Mouse (Mus musculus) midbrain, embryonic 15.5 days (tissue): ENCODE results near the gene Adcy10. TPM values are rescaled to one million over a fixed set of nuclear protein-coding genes. Genes with fewer than 3 reads are reported as not detected.

Source experiments
- ATAC-seq: fragments of 200-750 bp; cut with Nextera tagmentation; replicated peaks from 2 replicates; pipeline ENCODE4 v1.8.0; 2017; ENCODE audit warnings: moderate TSS enrichment
- H3K27ac ChIP-seq: fragments of 300-500 bp; sonication (generic); 2 replicates; pipeline ENCODE4 v1.5.1; 2015; ENCODE audit warnings: mild to moderate bottlenecking, inconsistent platforms
- H3K27me3 ChIP-seq: fragments of 300-500 bp; sonication (generic); replicated peaks from 2 replicates; pipeline ENCODE4 v1.6.1; 2015; ENCODE audit warnings: inconsistent platforms
- H3K36me3 ChIP-seq: fragments of 300-500 bp; sonication (generic); replicated peaks from 2 replicates; pipeline ENCODE4 v1.6.1; 2015; ENCODE audit warnings: inconsistent platforms
- H3K4me1 ChIP-seq: fragments of 300-500 bp; sonication (generic); 2 replicates; pipeline ENCODE4 v1.6.1; 2015; ENCODE audit warnings: inconsistent platforms
- H3K4me2 ChIP-seq: fragments of 300-500 bp; sonication (generic); 2 replicates; pipeline ENCODE4 v1.6.1; 2015; ENCODE audit warnings: inconsistent platforms, mild to moderate bottlenecking, moderate library complexity
- H3K4me3 ChIP-seq: fragments of 300-500 bp; sonication (generic); 2 replicates; pipeline ENCODE4 v1.5.1; 2015; ENCODE audit warnings: mild to moderate bottlenecking, inconsistent platforms
- H3K9ac ChIP-seq: fragments of 300-500 bp; sonication (generic); 2 replicates; pipeline ENCODE4 v1.6.1; 2015; ENCODE audit warnings: mild to moderate bottlenecking, inconsistent platforms
- H3K9me3 ChIP-seq: fragments of 300-500 bp; sonication (generic); 2 replicates; pipeline ENCODE4 v1.6.1; 2016; ENCODE audit warnings: inconsistent platforms
- WGBS: fragments of 180-500 bp; shearing (Covaris S2); methylation state at CpG from one replicate; pipeline ENCODE4 v1.1.7; 2015; ENCODE audit warnings: mixed read lengths; 5-methylcytosine and 5-hydroxymethylcytosine counted together
- polyA plus RNA-seq: library from polyadenylated mRNA; unstranded; fragments of >200 nt; fragmentation: Nextera tagmentation; extraction: Ambion mirVana; gene quantifications from 2 replicates; pipeline ENCODE4 v1.2.1, GENCODE M21; 2015

Gene Adcy10
- 0.09 and 0.28 TPM in 2 replicates for polyA plus RNA-seq

DNA sequence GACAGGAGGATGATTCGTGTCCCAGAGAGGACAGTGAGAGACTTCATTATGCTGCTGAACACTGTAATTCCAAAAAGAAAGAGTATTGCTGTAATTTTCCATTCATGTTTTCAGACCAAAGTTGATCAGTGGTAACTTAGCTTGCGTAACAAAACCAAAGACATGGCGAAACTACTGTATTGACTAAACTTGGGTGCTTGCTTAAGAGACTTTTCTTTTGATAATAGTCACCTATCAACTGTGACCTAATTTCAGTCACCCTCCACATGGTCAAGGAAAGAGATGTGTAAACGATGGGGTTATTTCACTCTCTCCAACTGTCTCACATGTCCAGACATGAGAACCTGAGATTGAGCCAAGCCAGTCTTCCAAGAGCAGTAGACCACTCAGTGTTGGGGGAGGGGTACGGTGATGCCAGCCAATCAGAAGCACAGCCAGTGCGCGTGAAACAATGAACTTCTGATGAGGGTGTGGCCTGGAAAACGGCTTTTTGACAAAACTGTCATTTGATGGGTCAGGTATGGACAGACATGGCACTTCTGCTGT lies at the start of gene Adcy10:
TSS of gene Adcy10 (plus strand) at position 496 of the 546 bp plus-strand sequence.
- Histone ChIP-seq H3K36me3 (peaks cover 2% of the 10 kb centered on the region; the same call in 1 of the 2 replicates), H3K4me2 (no peak within 1 kb of the TSS), H3K9me3 (no peaks in the 10 kb centered on the region), H3K9ac (no peak within 1 kb of the TSS), H3K4me1 (no peaks in the 10 kb centered on the region), H3K27ac (no peak within 1 kb of the TSS), H3K27me3 (no peaks in the 10 kb centered on the region), H3K4me3 (no peak within 1 kb of the TSS)
- ATAC-seq, result no peak
- WGBS, result 95% methylated on average over 8 of the region's 8 CpGs

DNA sequence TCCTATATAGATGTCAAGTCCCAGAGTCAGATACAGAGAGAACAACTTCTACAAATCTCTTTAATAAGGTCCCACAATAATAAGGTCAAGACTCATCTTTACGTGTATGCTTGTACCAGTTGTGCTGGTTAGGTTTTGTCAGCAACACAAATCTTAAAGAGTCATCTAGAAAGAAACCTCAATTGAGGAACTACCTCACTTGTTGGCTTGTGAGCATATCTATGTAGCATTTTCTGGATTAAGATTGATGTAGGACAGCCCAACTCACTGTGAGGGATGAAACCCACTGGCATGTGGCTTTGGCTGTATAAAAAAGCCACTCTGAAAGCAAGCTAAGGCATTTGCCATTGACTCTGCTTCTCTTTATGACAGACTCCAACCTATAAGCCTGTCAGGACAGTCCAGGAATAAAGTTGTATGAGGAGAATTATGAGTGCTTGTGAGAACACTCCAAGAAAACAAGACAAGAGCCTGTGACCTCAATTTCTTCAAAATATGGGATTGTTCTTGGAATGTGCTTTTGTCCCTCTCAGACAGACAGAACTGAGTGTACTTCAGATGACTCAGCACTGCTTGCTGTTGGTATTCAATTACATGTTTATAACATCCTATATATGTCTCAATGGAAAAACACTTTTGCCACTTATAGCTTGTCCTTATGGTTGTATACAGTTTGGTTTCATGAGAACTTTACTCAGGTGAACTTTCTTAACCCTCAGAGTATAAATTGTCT lies 46.5 kb upstream of the Adcy10 start:
- Histone ChIP-seq H3K27ac (no peak overlapping the region), H3K4me3 (no peak overlapping the region), H3K9me3 (peaks cover 3% of the 10 kb centered on the region; the same call in 1 of the 2 replicates), H3K9ac (no peak overlapping the region), H3K36me3 (no peaks in the 10 kb centered on the region), H3K27me3 (no peaks in the 10 kb centered on the region), H3K4me1 (no peaks in the 10 kb centered on the region), H3K4me2 (no peak overlapping the region)
- WGBS, result 90% methylated on average over 1 of the region's 1 CpGs
- ATAC-seq, result no peak

DNA sequence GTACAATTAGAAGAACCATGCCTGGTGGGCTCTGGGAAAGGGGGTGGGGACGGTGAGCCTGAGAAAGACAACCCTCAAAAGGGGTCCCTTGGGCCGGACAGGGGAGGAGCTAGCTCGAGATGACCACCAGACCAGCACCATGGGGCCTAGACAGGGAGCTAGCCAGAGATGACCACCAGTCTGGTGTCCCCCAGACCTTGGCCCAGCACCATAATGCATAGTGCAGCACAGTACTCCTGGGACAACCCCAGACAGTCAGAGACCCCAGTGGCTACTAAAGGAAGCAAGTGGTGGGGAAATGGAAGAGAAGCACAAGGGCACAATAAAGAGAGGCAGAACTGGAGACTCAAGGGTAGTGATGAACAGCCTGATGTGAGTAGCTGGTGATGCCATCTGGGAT lies 44.2 kb upstream of the Adcy10 start:
- H3K4me3 ChIP-seq, result no peak overlapping the region
- 77% methylated on average over 3 of the region's 3 CpGs for WGBS
- no peak; the same call in 1 of the 2 replicates for ATAC-seq
- no peaks in the 10 kb centered on the region for H3K36me3 ChIP-seq
- H3K4me1 ChIP-seq, result no peaks in the 10 kb centered on the region
- H3K4me2 ChIP-seq, result no peak overlapping the region
- H3K27ac ChIP-seq, result no peak overlapping the region
- H3K27me3 ChIP-seq, result no peaks in the 10 kb centered on the region
- H3K9ac ChIP-seq, result no peak overlapping the region
- H3K9me3 ChIP-seq, result peaks cover 3% of the 10 kb centered on the region; the same call in 1 of the 2 replicates

DNA sequence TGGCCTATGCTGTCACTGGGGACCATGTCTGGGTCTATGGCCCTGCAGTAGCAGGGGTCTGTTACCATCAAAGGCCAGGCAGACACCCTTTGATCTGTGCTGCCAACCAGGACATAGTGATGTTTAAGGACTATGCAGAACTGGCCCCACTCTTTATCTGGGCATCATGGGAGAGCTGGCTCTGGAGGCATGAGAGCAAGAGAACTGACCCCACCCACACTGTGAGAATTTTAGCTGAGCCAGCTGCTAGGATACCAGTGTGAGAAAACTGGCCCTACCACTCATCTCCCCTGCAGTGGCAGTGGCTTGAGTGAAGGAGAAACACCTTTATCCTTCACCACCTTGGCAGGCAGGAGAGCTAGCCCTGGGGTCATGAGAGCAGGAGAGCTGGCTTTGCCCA lies 43.8 kb upstream of the Adcy10 start:
- no peak overlapping the region for H3K4me2 ChIP-seq

DNA sequence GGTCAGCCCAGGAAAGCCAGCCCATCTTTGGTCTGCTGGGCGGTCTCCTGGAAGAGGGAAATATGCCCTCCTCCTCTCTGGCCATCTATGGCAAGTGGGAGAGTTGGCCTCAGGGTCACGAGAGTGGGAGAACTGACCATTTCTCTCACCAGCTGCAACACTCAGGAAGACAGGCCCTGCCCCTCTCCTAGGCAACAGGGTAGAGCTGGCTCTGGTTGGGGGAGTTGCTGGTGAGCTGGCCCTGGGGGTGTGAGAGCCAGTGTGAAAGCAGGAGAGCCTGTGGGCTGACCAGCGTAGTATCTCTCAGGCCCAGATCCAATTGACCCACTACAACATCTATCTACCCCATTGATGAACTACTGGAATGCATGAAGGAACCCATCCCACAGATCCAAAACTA lies 43.3 kb upstream of the Adcy10 start:
- no peak overlapping the region for H3K27ac ChIP-seq
- no peak overlapping the region for H3K4me2 ChIP-seq
- H3K27me3 ChIP-seq, result no peaks in the 10 kb centered on the region
- no peaks in the 10 kb centered on the region for H3K4me1 ChIP-seq
- no peaks in the 10 kb centered on the region for H3K36me3 ChIP-seq
- H3K4me3 ChIP-seq, result no peak overlapping the region
- no peak overlapping the region for H3K9ac ChIP-seq
- WGBS, result 88% methylated on average over 3 of the region's 3 CpGs
- no peak for ATAC-seq
- no peaks in the 10 kb centered on the region for H3K9me3 ChIP-seq

More for the DNA sequence above, 43.8 kb upstream of the Adcy10 start:
- no peaks in the 10 kb centered on the region for H3K27me3 ChIP-seq
- H3K4me1 ChIP-seq, result no peaks in the 10 kb centered on the region
- no peak overlapping the region for H3K4me3 ChIP-seq
- H3K36me3 ChIP-seq, result no peaks in the 10 kb centered on the region
- H3K27ac ChIP-seq, result no peak overlapping the region
- H3K9ac ChIP-seq, result no peak overlapping the region
- H3K9me3 ChIP-seq, result peaks cover 2% of the 10 kb centered on the region; the same call in 1 of the 2 replicates
- ATAC-seq, result no peak

DNA sequence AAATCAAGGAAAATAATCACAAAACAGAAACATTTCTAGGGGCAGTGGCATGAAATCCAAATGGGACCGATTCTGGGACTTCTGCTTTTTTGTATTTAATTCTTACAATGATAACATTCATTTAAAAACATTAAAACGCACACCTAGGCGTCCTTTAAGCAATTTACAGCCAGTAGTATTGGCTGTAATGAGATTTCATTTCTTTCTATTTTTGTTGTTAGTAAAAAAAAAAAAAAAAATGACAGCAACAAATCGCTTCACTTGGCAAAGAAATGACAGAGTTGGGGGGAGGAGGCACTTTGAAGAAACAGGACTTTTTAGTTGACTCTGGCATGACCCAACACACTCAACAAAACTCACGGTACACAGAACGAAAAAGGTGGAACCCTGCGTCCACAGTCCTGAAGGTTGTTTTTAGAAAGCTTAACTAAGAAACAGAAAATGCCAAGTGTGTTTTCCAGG lies 25.9 kb upstream of the Adcy10 start:
- Histone ChIP-seq H3K27me3 (no peaks in the 10 kb centered on the region), H3K36me3 (no peaks in the 10 kb centered on the region), H3K27ac (no peak overlapping the region), H3K9me3 (peaks cover 6% of the 10 kb centered on the region; the same call in 1 of the 2 replicates), H3K9ac (peak overlapping the region; percentile 75), H3K4me3 (peak overlapping the region; percentile 97), H3K4me2 (peak overlapping the region; percentile 93), H3K4me1 (peaks cover 20% of the 10 kb centered on the region)
- no peak for ATAC-seq
- 23% methylated on average over 7 of the region's 7 CpGs for WGBS

DNA sequence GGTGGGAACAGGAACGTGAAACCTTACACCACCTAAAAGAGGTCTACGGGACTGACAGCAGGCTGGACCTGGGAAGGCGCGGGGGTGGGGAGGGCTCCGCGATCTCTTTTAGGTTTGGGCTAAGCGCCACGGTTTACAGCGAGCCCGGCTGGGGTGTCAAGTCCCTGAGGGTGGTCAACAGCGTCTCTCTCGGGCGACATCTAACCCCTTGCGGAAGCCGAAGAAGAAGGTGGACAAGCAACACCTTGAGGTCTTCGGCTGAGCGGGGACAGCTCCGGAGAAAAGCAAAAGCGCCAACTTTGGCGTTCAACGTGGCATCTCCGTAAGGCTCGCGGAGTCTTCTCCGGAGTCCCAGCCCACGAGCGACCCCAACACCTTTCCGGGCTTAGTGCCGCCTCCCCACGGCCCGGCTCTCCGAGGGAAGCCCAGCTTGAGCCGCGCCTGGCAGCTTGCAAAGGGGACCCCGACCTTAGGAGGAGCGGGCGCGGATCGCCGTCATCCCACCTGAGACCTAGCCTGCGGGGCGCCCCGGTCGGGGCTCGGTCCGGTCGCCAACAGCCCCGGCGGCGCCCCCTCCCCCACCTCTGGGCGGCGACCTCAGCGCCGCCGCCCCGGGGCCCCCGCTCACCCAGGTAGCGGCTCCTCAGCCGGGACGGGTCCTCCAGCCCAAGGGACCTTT lies 25.3 kb upstream of the Adcy10 start:
- peak overlapping the region; percentile 75 for H3K9ac ChIP-seq
- peak overlapping the region; percentile 97 for H3K4me3 ChIP-seq
- peak overlapping the region; percentile 93 for H3K4me2 ChIP-seq
- H3K27me3 ChIP-seq, result no peaks in the 10 kb centered on the region
- no peaks in the 10 kb centered on the region for H3K36me3 ChIP-seq
- H3K9me3 ChIP-seq, result 0 out of 2 replicates have a peak, but pooled peaks cover 3% of the 10 kb centered on the region
- H3K27ac ChIP-seq, result peak overlapping the region; percentile 98
- under 1% methylated on average over 60 of the region's 60 CpGs for WGBS
- peaks cover 20% of the 10 kb centered on the region for H3K4me1 ChIP-seq
- ATAC-seq, result no peak

DNA sequence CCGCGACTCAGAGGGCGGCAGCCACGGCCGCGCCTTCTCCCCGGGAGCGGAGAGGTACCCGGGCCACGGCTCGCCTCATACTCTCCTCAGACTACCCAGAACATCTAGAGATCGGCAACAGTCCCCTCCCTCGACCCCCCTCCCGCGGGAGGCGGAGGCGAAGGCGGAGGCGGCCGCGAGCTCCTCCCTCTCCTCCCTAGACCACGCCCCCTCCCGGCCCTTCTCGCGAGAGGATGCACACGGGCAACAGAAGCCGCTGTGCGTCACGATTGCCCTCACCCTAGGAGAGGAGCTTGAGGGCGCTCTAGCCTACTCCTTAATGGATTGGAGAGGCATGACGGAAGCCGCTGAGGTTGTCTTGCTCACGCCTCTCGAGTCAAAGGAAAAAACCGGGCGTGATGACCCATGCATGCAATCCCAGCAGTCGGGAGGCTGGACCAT lies 24.6 kb upstream of the Adcy10 start, which contains the start of the genes Dcaf6 and Mpc2:
TSS of gene Dcaf6 (minus strand) at position 116 of the 441 bp plus-strand sequence.
TSS of gene Mpc2 (plus strand) at position 278 of the 441 bp plus-strand sequence.
- H3K36me3 ChIP-seq, result no peaks in the 10 kb centered on the region
- peak within 1 kb of the TSS; percentile 93 for H3K4me2 ChIP-seq
- peak within 1 kb of the TSS; percentile 97 for H3K4me3 ChIP-seq
- peak; percentile 96 for ATAC-seq
- WGBS, result under 1% methylated on average over 35 of the region's 37 CpGs
- H3K27ac ChIP-seq, result peak within 1 kb of the TSS; percentile 98
- H3K27me3 ChIP-seq, result no peaks in the 10 kb centered on the region
- H3K9me3 ChIP-seq, result no peaks in the 10 kb centered on the region
- peaks cover 20% of the 10 kb centered on the region for H3K4me1 ChIP-seq
- peak within 1 kb of the TSS; percentile 75 for H3K9ac ChIP-seq

DNA sequence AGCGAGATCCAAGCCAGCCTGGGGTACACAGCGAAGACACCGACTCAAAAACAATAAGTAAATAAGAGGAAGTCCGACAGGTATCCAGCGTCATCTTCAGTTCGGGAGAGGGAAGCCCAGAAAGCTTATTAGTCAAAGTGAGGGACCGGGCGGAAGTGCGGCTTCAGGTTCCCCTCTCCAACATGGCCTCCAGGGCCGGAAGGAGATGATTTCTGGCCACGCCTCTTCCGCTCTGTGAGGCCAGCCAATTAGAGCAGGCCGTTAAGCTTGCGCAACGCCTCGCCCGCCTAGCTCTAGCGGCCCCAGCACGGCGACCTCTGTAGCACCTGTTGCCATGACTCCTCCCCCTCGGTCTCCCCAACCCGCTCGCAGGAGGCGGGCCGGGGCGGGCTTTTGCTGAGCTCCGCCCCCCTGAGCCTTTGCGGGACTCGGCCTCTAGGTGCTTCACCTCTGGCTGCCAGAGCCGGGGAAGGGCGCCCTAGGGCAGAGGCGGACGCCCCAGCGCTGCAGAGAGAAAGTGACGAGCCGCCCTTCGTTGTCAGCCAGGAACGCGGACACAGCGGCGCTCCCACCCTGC lies 24.1 kb upstream of the Adcy10 start:
- Histone ChIP-seq H3K9me3 (no peaks in the 10 kb centered on the region), H3K4me3 (peak overlapping the region; percentile 97), H3K4me2 (peak overlapping the region; percentile 73), H3K4me1 (peaks cover 20% of the 10 kb centered on the region), H3K27ac (peak overlapping the region; percentile 98), H3K27me3 (no peaks in the 10 kb centered on the region), H3K9ac (peak overlapping the region; percentile 67), H3K36me3 (no peaks in the 10 kb centered on the region)
- WGBS, result under 1% methylated on average over 41 of the region's 41 CpGs
- peak; percentile 98 for ATAC-seq

DNA sequence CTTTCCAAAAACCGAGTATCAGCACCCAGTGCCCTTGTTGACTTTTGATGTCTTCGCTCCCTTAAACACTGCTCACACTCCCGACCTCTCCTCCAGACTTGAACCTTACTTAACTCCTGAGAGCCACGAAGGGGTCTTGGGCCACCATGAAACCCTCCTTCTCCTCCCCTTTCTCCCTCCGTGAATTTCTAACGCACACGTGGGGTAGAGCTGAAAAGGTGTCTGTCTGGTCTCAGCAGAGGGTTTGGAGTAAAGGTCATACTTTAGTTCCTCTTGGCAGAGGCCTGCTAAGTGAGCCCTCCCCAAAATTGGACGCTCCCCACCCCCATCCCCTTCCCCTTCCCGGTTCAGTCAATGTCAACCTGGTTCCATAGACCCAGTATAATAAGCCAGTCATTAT lies 23.3 kb upstream of the Adcy10 start:
- H3K4me1 ChIP-seq, result peaks cover 20% of the 10 kb centered on the region
- H3K9ac ChIP-seq, result peak overlapping the region; percentile 62
- peak overlapping the region; percentile 98 for H3K27ac ChIP-seq
- H3K27me3 ChIP-seq, result no peaks in the 10 kb centered on the region
- peak overlapping the region; percentile 97 for H3K4me3 ChIP-seq
- H3K9me3 ChIP-seq, result no peaks in the 10 kb centered on the region
- no peaks in the 10 kb centered on the region for H3K36me3 ChIP-seq
- H3K4me2 ChIP-seq, result peak overlapping the region; percentile 73
- 4% methylated on average over 9 of the region's 9 CpGs for WGBS
- ATAC-seq, result no peak

DNA sequence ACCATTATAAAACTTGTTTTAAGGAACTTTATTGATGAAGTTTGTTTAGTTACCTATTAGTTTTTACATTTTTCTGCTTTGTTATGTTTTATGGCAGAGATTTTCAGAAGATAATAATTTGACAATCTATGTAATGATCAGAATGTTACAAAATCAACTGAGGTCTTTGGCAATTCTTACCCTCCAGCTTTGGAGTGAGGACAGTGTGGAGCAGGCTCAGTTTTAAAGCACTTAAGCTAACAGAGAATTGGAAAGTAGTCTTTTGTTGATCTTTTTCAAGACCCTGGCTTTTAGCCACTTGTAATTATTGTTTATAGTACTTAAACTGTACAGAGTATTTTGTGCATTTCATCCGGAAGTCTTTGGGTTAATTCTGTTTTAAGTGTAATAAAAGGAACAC lies 22.1 kb upstream of the Adcy10 start:
- no peak overlapping the region for H3K27ac ChIP-seq
- H3K4me3 ChIP-seq, result no peak overlapping the region
- no peaks in the 10 kb centered on the region for H3K27me3 ChIP-seq
- H3K4me2 ChIP-seq, result no peak overlapping the region
- no peak for ATAC-seq
- H3K9me3 ChIP-seq, result no peaks in the 10 kb centered on the region
- H3K4me1 ChIP-seq, result peaks cover 20% of the 10 kb centered on the region
- 88% methylated on average over 1 of the region's 1 CpGs for WGBS
- H3K9ac ChIP-seq, result no peak overlapping the region
- H3K36me3 ChIP-seq, result no peaks in the 10 kb centered on the region

DNA sequence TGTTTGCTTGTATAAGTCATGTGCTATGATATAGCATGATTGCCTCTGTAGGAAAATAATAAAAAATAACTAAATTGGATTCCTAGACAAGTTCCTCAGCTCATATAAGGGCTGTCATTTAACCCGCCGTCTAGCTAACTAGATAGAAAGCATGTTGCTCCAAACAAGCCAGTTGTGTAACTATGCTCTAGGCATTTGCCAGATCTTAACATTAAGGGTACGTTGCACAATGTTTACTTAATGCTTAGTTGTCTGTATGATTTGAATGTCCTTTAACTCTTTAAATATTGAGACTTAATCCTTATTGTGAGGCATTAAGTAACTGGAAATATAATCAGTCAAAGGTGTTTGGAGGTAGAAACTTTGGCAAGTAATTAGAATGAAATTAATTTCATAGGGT lies 20.4 kb upstream of the Adcy10 start:
- Histone ChIP-seq H3K9ac (no peak overlapping the region), H3K4me1 (peaks cover 12% of the 10 kb centered on the region), H3K27me3 (no peaks in the 10 kb centered on the region), H3K4me3 (no peak overlapping the region), H3K27ac (no peak overlapping the region), H3K36me3 (no peaks in the 10 kb centered on the region), H3K4me2 (no peak overlapping the region), H3K9me3 (no peaks in the 10 kb centered on the region)
- no peak for ATAC-seq
- WGBS, result 94% methylated on average over 3 of the region's 3 CpGs
